Mouse (Mus musculus): ENCODE data around the gene Zscan2.

Zscan2 gene

GRCm38 (mm10) chr7:80860729-80861274 lies at the start of gene Zscan2:
Gene Zscan2 (plus strand): TSS chr7:80860920.
- DNase-seq, result peak; percentile 95

GRCm38 (mm10) chr7:80813397-80813796 lies 47.3 kb upstream of the Zscan2 start:
- no peak for DNase-seq

- DNase-seq, result no peak
Measured at GRCm38 (mm10) chr7:80816641-80817040, 44.1 kb upstream of the Zscan2 start.

- DNase-seq, result no peak
Measured at GRCm38 (mm10) chr7:80820838-80821237, 39.9 kb upstream of the Zscan2 start.

- no peak for DNase-seq
Measured at GRCm38 (mm10) chr7:80823267-80823666, 37.5 kb upstream of the Zscan2 start.

- no peak for DNase-seq
Measured at GRCm38 (mm10) chr7:80823875-80824682, 36.6 kb upstream of the Zscan2 start.

GRCm38 (mm10) chr7:80825843-80826403 lies 34.8 kb upstream of the Zscan2 start, which contains the start of gene Iqgap1:
Gene Iqgap1 (minus strand): TSS chr7:80825974.
- DNase-seq, result no peak

- no peak for DNase-seq
Measured at GRCm38 (mm10) chr7:80828146-80828860, 32.4 kb upstream of the Zscan2 start.

GRCm38 (mm10) chr7:80830193-80830803 lies 30.4 kb upstream of the Zscan2 start:
- DNase-seq, result peak; percentile 23

- DNase-seq, result peak; percentile 31
Measured at GRCm38 (mm10) chr7:80832191-80832590, 28.5 kb upstream of the Zscan2 start.

GRCm38 (mm10) chr7:80832996-80833650 lies 27.6 kb upstream of the Zscan2 start:
- DNase-seq, result peak; percentile 68

GRCm38 (mm10) chr7:80833651-80834532 lies 26.8 kb upstream of the Zscan2 start:
- no peak for DNase-seq

GRCm38 (mm10) chr7:80835984-80836652 lies 24.6 kb upstream of the Zscan2 start:
- DNase-seq, result no peak

GRCm38 (mm10) chr7:80837736-80838135 lies 23.0 kb upstream of the Zscan2 start:
- DNase-seq, result peak; percentile 39

GRCm38 (mm10) chr7:80838247-80838646 lies 22.5 kb upstream of the Zscan2 start:
- no peak for DNase-seq

- no peak for DNase-seq
Measured at GRCm38 (mm10) chr7:80839755-80840154, 21.0 kb upstream of the Zscan2 start.

GRCm38 (mm10) chr7:80840241-80840640 lies 20.5 kb upstream of the Zscan2 start:
- DNase-seq, result no peak

GRCm38 (mm10) chr7:80840937-80841336 lies 19.8 kb upstream of the Zscan2 start:
- DNase-seq, result no peak

- no peak for DNase-seq
Measured at GRCm38 (mm10) chr7:80842132-80842531, 18.6 kb upstream of the Zscan2 start.

- DNase-seq, result no peak
Measured at GRCm38 (mm10) chr7:80843176-80843575, 17.5 kb upstream of the Zscan2 start.
